Mouse (Mus musculus) midbrain, embryonic 15.5 days (tissue): ENCODE measurements around the gene Wfikkn1. TPM values are rescaled to one million over a fixed set of nuclear protein-coding genes. Genes with fewer than 3 reads are reported as not detected.

Source experiments
- ATAC-seq: fragments of 200-750 bp; cut with Nextera tagmentation; replicated peaks from 2 replicates; pipeline ENCODE4 v1.8.0; 2017; ENCODE audit warnings: moderate TSS enrichment
- H3K27ac ChIP-seq: fragments of 300-500 bp; sonication (generic); 2 replicates; pipeline ENCODE4 v1.5.1; 2015; ENCODE audit warnings: mild to moderate bottlenecking, inconsistent platforms
- H3K27me3 ChIP-seq: fragments of 300-500 bp; sonication (generic); replicated peaks from 2 replicates; pipeline ENCODE4 v1.6.1; 2015; ENCODE audit warnings: inconsistent platforms
- H3K36me3 ChIP-seq: fragments of 300-500 bp; sonication (generic); replicated peaks from 2 replicates; pipeline ENCODE4 v1.6.1; 2015; ENCODE audit warnings: inconsistent platforms
- H3K4me1 ChIP-seq: fragments of 300-500 bp; sonication (generic); 2 replicates; pipeline ENCODE4 v1.6.1; 2015; ENCODE audit warnings: inconsistent platforms
- H3K4me2 ChIP-seq: fragments of 300-500 bp; sonication (generic); 2 replicates; pipeline ENCODE4 v1.6.1; 2015; ENCODE audit warnings: inconsistent platforms, mild to moderate bottlenecking, moderate library complexity
- H3K4me3 ChIP-seq: fragments of 300-500 bp; sonication (generic); 2 replicates; pipeline ENCODE4 v1.5.1; 2015; ENCODE audit warnings: mild to moderate bottlenecking, inconsistent platforms
- H3K9ac ChIP-seq: fragments of 300-500 bp; sonication (generic); 2 replicates; pipeline ENCODE4 v1.6.1; 2015; ENCODE audit warnings: mild to moderate bottlenecking, inconsistent platforms
- H3K9me3 ChIP-seq: fragments of 300-500 bp; sonication (generic); 2 replicates; pipeline ENCODE4 v1.6.1; 2016; ENCODE audit warnings: inconsistent platforms
- WGBS: fragments of 180-500 bp; shearing (Covaris S2); methylation state at CpG from one replicate; pipeline ENCODE4 v1.1.7; 2015; ENCODE audit warnings: mixed read lengths; 5-methylcytosine and 5-hydroxymethylcytosine counted together
- polyA plus RNA-seq: library from polyadenylated mRNA; unstranded; fragments of >200 nt; fragmentation: Nextera tagmentation; extraction: Ambion mirVana; gene quantifications from 2 replicates; pipeline ENCODE4 v1.2.1, GENCODE M21; 2015

Wfikkn1 gene
- polyA plus RNA-seq, 1 experiment from 2014 or later, result 0.54 TPM

GRCm38 (mm10) chr17:25839455-25840235, 41.0 kb downstream of the Wfikkn1 start:
- H3K27ac ChIP-seq, result no peak overlapping the region
- ATAC-seq, result no peak
- peaks cover 29% of the 10 kb centered on the region for H3K36me3 ChIP-seq
- no peak overlapping the region for H3K4me2 ChIP-seq
- WGBS, result 88% methylated on average over 14 of the region's 14 CpGs
- no peaks in the 10 kb centered on the region for H3K9me3 ChIP-seq
- H3K4me1 ChIP-seq, result peaks cover 50% of the 10 kb centered on the region
- no peak overlapping the region for H3K4me3 ChIP-seq
- no peak overlapping the region for H3K9ac ChIP-seq
- H3K27me3 ChIP-seq, result no peaks in the 10 kb centered on the region

GRCm38 (mm10) chr17:25838904-25839303, 41.8 kb downstream of the Wfikkn1 start:
- H3K4me2 ChIP-seq, result no peak overlapping the region
- no peak overlapping the region for H3K9ac ChIP-seq
- no peaks in the 10 kb centered on the region for H3K9me3 ChIP-seq
- H3K4me3 ChIP-seq, result no peak overlapping the region
- no peaks in the 10 kb centered on the region for H3K27me3 ChIP-seq
- H3K36me3 ChIP-seq, result peaks cover 29% of the 10 kb centered on the region
- no peak for ATAC-seq
- 93% methylated on average over 4 of the region's 4 CpGs for WGBS
- no peak overlapping the region for H3K27ac ChIP-seq
- H3K4me1 ChIP-seq, result peaks cover 55% of the 10 kb centered on the region

- Histone ChIP-seq H3K27me3 (no peaks in the 10 kb centered on the region), H3K4me2 (peak overlapping the region; percentile 80), H3K4me1 (peaks cover 49% of the 10 kb centered on the region), H3K9ac (peak overlapping the region; percentile 70), H3K36me3 (peaks cover 29% of the 10 kb centered on the region), H3K27ac (peak overlapping the region; percentile 82), H3K9me3 (no peaks in the 10 kb centered on the region), H3K4me3 (no peak overlapping the region; the same call in 1 of the 2 replicates)
- WGBS, result 12% methylated on average over 3 of the region's 3 CpGs
- no peak for ATAC-seq
Measured at GRCm38 (mm10) chr17:25837533-25837932, 43.1 kb downstream of the Wfikkn1 start.

DNA sequence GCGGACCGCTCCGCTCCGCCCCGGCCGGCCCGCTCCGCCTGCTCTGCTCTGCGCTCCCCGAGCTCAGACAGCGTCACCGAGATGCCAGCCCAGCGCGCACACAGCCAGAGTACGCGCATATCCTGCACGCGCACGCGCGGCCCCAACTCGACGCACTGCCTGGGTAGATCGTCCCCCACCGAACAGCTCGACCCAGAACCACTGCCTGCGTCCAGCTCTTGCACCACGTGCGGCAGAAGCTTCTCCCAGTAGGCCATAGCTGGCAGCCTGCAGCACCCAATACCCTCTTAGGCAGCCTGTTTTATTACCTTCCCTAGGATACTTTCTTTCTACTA, 43.6 kb downstream of the Wfikkn1 start, which contains the start of gene Rhbdl1:
Rhbdl1 (minus strand) TSS at position 220 of the 335 bp plus-strand sequence.
- peak; percentile 32 for ATAC-seq
- Histone ChIP-seq H3K4me3 (peak within 1 kb of the TSS; percentile 48), H3K27ac (peak within 1 kb of the TSS; percentile 82), H3K9me3 (no peaks in the 10 kb centered on the region), H3K36me3 (peaks cover 27% of the 10 kb centered on the region), H3K4me2 (peak within 1 kb of the TSS; percentile 80), H3K9ac (peak within 1 kb of the TSS; percentile 70), H3K4me1 (peaks cover 51% of the 10 kb centered on the region), H3K27me3 (no peaks in the 10 kb centered on the region)
- under 1% methylated on average over 29 of the region's 29 CpGs for WGBS

DNA sequence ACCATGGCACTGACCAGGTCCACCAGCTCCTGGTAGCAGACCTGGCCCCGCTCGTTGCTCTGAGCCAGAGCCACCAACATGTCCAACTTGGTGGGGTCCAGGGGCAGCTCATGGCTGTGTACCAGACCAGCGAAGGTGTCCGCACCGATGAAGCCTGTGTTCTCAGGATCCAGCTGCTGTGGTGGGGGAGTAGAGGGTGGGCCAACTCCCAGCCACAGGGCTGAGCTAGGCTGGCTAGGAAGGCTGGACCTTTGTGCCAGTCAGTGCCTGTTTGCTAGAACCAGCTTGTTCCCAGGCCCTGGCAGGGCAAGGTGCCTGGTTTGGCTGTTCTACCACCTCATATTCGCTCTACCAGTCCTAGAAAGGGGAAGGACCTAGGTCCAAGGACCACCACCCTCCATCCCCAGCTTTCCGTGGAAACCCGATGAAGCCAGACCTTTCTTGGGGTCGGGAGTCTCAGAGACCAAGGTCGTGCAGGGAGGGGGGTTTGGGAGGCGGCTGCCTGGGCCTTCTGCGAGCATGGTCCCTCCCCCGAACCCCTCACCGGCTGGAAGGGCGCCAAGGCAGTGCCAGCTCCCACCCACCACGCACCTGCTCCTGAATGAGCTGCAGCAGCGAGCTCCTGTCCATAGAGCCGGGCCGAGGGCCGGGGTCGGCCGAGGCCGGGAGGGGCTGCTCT, 44.1 kb downstream of the Wfikkn1 start:
- H3K4me2 ChIP-seq, result peak overlapping the region; percentile 80
- H3K36me3 ChIP-seq, result peaks cover 22% of the 10 kb centered on the region
- peaks cover 56% of the 10 kb centered on the region for H3K4me1 ChIP-seq
- peak overlapping the region; percentile 70 for H3K9ac ChIP-seq
- no peak for ATAC-seq
- peak overlapping the region; percentile 82 for H3K27ac ChIP-seq
- H3K4me3 ChIP-seq, result peak overlapping the region; percentile 48
- H3K9me3 ChIP-seq, result no peaks in the 10 kb centered on the region
- 20% methylated on average over 23 of the region's 23 CpGs for WGBS
- no peaks in the 10 kb centered on the region for H3K27me3 ChIP-seq

GRCm38 (mm10) chr17:25835816-25836215, 44.8 kb downstream of the Wfikkn1 start:
- ATAC-seq, result no peak
- no peaks in the 10 kb centered on the region for H3K9me3 ChIP-seq
- peak overlapping the region; percentile 70; the same call in 1 of the 2 replicates for H3K9ac ChIP-seq
- H3K27ac ChIP-seq, result no peak overlapping the region
- H3K36me3 ChIP-seq, result peaks cover 22% of the 10 kb centered on the region
- H3K27me3 ChIP-seq, result no peaks in the 10 kb centered on the region
- WGBS, result 94% methylated on average over 16 of the region's 16 CpGs
- H3K4me1 ChIP-seq, result peaks cover 64% of the 10 kb centered on the region
- H3K4me2 ChIP-seq, result peak overlapping the region; percentile 80
- H3K4me3 ChIP-seq, result peak overlapping the region; percentile 48

DNA sequence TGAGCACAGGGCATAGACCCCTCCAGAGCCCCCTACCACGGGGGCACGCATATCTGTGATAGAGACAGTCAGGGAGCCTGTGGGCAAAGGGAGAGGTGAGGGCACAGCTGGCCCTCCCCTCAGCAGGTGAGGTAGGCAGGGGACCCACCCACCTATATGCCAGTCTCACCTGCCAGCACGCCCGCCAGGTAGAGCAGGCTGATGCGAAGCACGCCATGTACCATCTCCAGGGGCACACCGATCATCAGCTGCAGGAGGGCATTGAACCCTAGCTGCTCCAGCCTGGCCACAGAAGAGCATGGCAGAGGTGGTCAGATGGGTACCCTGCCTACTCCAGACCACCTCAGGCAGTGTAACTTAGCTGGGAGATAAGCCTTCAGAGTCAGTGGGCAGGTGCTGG, 45.4 kb downstream of the Wfikkn1 start:
- Histone ChIP-seq H3K4me2 (peak overlapping the region; percentile 95; the same call in 1 of the 2 replicates), H3K36me3 (peaks cover 22% of the 10 kb centered on the region; the same call in 1 of the 2 replicates), H3K9ac (0 out of 2 replicates have a peak overlapping the region, but pooled peaks have one; percentile 70), H3K4me1 (peaks cover 69% of the 10 kb centered on the region), H3K4me3 (no peak overlapping the region), H3K27me3 (no peaks in the 10 kb centered on the region), H3K9me3 (no peaks in the 10 kb centered on the region), H3K27ac (no peak overlapping the region)
- no peak for ATAC-seq
- WGBS, result 93% methylated on average over 7 of the region's 7 CpGs

- Histone ChIP-seq H3K4me3 (peak overlapping the region; percentile 80), H3K9ac (peak overlapping the region; percentile 77; the same call in 1 of the 2 replicates), H3K27ac (0 out of 2 replicates have a peak overlapping the region, but pooled peaks have one; percentile 96), H3K4me2 (peak overlapping the region; percentile 95), H3K9me3 (no peaks in the 10 kb centered on the region), H3K4me1 (peaks cover 75% of the 10 kb centered on the region), H3K27me3 (no peaks in the 10 kb centered on the region), H3K36me3 (0 out of 2 replicates have a peak, but pooled peaks cover 24% of the 10 kb centered on the region)
- no peak for ATAC-seq
- WGBS, result 89% methylated on average over 12 of the region's 12 CpGs
Measured at GRCm38 (mm10) chr17:25834595-25835222, 45.9 kb downstream of the Wfikkn1 start.

DNA sequence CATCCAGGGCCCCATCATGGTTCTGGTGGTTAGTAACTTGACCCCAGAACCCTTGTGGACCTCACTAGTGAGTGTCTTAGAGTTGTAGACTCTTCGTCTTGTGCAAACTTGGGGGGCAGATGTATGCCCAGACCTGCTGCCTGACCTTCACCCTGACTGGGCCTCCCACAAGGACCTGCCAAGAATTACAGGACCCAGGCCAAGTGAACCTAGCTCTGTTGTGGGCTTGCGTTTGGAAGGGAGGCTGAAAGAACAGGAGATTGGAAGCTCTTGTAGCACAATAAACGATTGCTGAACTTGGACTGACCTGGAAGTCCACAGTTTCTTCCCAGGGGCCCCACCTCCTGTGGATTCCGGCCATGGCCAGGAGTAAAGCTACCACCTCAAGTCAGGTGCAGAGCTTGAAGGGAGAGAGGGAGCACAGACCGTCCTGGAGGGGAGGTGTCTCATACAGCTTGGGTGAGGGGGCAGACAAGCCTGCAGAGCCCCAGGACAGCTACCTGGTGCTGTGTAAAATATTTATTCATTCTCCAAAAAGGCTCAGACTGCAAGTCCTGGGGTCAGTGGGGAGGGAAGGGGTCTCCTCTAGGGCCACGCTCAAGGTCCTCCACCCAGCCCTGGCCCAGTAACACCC, 46.6 kb downstream of the Wfikkn1 start:
- 59% methylated on average over 6 of the region's 6 CpGs for WGBS
- ATAC-seq, result no peak
- peaks cover 80% of the 10 kb centered on the region for H3K4me1 ChIP-seq

DNA sequence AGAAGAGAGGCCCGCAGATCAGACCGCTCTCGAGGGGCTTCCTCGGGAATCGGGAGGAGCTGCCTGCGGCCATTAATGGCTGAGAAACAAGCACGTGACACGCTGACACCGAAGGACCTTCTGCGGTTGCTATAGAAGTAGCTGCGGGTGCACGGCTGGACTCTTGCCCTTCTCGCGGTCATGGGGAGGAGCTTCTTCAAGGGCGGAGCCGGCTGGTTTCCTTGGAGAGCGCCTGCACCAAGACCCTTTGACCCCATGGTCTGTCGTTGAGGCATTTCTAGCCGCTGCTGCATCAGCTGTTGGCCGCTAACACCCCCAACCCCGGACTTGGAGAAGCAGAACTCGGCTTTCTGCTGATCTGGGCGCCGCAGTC, 47.4 kb downstream of the Wfikkn1 start, which contains the start of gene Stub1:
Stub1 (minus strand) TSS at position 114 of the 373 bp plus-strand sequence.
- Histone ChIP-seq H3K4me1 (peaks cover 84% of the 10 kb centered on the region), H3K9ac (peak within 1 kb of the TSS; percentile 77), H3K27ac (peak within 1 kb of the TSS; percentile 96), H3K4me2 (peak within 1 kb of the TSS; percentile 95), H3K4me3 (peak within 1 kb of the TSS; percentile 80), H3K27me3 (no peaks in the 10 kb centered on the region), H3K9me3 (no peaks in the 10 kb centered on the region), H3K36me3 (0 out of 2 replicates have a peak, but pooled peaks cover 19% of the 10 kb centered on the region)
- under 1% methylated on average over 24 of the region's 24 CpGs for WGBS
- ATAC-seq, result peak; percentile 41

More for the DNA sequence above, 46.6 kb downstream of the Wfikkn1 start:
- Histone ChIP-seq H3K9me3 (no peaks in the 10 kb centered on the region), H3K36me3 (0 out of 2 replicates have a peak, but pooled peaks cover 19% of the 10 kb centered on the region), H3K27ac (peak overlapping the region; percentile 96), H3K4me2 (peak overlapping the region; percentile 95), H3K9ac (peak overlapping the region; percentile 77), H3K27me3 (no peaks in the 10 kb centered on the region), H3K4me3 (peak overlapping the region; percentile 80)

GRCm38 (mm10) chr17:25832436-25833290, 48.0 kb downstream of the Wfikkn1 start:
- Histone ChIP-seq H3K4me3 (peak overlapping the region; percentile 80), H3K27ac (peak overlapping the region; percentile 96), H3K9me3 (no peaks in the 10 kb centered on the region), H3K4me1 (peaks cover 84% of the 10 kb centered on the region), H3K9ac (peak overlapping the region; percentile 77), H3K27me3 (no peaks in the 10 kb centered on the region), H3K36me3 (0 out of 2 replicates have a peak, but pooled peaks cover 21% of the 10 kb centered on the region), H3K4me2 (peak overlapping the region; percentile 95)
- peak; percentile 91 for ATAC-seq
- under 1% methylated on average over 76 of the region's 77 CpGs for WGBS
